Mouse (Mus musculus): Measurements from ENCODE around the gene Kank2.

Kank2 gene

DNA sequence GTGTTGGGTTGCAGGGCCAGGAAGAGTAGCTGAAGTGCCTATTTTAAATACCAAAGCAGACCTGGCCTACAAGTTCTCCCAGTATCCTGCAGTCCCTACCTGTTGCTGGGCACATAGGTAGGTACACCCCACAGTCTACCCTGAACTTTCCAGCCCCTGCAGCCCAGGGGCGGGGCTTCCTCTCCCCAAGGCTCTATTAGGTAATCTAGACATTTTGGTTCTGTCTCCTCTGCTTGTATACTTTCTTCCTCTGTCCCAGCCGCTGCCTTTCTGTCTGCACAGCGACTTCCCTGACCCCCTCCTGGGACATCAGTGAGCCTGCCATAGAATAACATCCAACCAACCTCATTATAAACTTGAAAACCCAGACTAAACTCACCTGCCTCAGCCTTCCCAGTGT, 48.2 kb downstream of the Kank2 start:
- DNase-seq (ENCODE audit: low spot score in 2 of 2) = no peak

DNA sequence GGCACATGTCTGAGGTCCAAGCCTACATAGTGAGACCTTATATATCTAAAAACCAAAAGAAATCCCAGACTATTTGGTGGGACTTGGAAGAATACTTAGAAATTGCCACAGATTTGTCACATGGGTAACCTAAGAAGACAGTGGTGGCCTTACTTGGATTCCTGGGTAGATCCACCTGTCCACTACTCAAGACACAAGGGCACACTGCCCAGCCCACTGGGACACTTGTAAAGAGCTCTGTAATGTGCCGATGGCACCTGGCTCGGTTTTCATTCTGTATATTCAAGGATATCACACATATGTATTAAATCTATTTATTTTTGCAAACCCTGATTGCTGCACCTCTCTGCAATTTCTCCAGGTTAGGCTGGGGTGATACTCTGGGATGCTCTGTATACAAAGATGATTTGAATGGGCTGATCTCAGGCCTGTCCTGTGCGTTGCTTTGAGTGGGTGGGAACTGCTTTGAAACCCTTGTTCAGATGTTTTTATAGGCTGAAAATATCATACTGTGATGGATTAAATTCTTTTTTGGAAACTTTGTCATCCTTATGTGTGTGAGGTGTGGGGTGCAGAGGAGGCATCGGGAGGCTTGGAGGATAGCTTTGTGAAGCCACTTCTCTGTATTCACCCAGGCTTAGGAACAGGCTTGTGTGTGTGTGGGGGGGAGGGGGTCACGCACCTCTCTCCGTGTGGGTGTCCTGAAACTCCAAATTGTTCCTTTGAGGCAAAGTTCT, 49.0 kb downstream of the Kank2 start:
- DNase-seq (ENCODE audit: low spot score in 2 of 2) = no peak

DNA sequence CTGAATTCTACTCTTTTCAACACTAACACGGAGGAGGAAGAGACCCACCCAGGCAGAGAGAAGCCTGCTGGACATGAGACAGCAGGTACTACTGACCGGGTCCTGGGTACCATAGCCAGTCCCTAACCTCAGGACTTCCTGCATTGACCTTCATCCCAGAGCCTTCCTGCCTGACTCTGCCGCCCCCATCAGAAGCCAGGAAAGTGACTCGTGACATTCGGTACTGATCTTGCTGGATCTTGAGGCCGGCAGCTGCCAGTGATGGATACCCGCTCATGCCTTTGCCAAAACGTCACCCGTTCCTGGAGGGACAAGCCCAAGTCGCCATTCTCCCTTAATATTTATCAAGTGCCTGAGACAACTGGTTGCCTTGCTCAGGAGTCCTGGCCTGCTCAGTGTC, 50.1 kb downstream of the Kank2 start:
- no peak for DNase-seq (ENCODE audit: low spot score in 2 of 2)

DNA sequence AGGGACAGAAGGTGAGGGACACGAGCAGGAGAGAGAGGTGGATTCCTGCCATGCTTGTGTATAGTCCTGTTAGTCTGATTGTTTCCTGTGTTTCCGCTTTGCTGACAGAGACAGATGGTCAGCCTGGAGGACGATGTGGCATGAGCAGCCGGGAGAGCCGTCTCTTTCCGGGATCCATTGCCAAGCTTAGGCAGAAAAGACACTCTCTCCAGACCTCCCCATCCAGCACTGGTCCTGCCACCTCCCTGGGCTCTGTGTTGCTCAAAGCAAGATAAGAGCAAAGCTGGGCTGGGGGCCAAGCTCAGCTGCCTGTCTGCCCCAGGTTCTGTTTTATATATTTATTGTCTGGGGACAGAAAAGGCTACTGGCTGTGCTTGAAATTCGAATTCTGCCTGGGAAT, 50.5 kb downstream of the Kank2 start:
- peak; percentile 65 to 67 for DNase-seq (ENCODE audit: low spot score in 2 of 2)

DNA sequence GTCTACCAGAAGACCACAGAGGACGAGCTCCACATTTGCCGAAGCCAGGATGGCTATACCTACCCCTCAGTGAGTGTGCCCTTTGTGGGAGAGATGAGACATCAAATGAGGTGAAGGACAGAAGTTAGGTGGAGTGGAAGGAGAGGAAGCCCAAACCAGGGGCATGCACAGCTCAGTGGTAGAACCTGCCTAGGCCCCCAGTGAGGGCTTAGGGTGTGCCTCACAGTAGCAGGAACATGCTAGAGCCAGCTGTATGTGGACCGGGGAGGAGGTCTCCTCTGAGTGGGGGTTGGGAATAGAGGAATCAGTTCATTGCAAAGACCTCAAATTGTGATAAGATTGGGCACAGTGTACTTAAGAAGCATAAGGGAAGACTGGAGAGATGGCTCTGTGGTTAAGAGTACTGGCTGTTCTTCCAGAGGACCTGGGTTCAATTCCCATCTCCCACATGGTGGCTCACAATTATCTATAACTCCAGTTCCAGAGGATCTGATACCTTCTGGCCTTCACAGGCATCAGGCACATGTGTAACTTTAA, 51.2 kb downstream of the Kank2 start:
- DNase-seq (ENCODE audit: low spot score in 2 of 2) = no peak

DNA sequence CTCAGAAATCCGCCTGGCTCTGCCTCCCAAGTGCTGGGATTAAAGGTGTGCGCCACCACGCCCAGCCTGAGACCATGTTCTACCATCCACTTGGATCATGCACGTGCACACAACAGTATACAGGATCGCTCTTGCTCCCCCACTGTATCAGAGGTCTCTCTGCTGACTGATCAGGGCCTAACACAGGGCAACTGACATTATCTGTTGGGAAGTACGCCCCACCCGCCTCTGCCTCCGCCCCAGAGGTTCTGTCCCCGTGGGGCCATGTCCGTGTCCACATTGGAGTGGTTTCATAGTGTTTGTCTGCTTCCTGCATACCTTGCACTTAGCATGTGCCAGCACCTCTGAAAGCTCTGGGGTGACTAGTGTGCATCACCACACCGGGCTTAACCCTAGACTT, 57.0 kb downstream of the Kank2 start:
- no peak for DNase-seq (ENCODE audit: low spot score in 2 of 2)

DNA sequence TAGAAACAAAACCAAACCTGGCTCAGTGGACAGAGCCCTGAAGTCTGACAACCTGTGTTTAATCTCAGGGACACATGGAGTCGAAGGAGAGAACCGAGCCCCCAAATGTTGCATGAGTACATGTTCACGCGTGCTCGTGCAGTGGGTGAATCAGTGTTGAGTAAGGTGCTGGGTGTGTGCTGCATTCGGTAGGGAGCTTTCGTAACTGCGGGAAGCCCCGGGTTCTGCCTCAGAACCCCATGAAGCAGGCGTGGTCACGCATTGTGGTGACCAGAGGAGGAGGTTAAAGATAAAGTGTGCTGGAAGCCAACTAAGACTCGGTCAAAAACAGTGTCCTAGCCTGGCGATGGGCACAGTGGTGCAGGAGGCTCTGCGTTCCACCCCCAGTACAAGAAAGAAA, 58.1 kb downstream of the Kank2 start:
- DNase-seq (ENCODE audit: low spot score in 2 of 2) = no peak

DNA sequence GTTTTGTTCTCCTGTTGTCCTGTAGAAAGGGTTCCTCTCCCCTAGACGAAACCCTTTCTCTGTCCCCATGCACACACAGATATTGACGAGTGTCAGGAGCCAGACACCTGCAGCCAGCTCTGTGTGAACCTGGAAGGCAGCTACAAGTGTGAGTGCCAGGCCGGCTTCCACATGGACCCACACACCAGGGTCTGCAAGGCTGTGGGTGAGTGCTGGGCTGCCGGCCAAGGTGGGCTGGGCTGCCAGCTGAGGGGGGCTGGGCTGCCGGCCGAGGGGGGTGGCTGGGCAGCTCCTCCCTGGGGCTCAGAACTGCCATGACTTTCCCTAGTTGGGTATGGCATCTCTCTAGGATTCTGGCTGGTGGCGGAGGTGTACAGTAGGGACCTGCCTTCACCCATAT, 59.8 kb downstream of the Kank2 start:
- DNase-seq (ENCODE audit: low spot score in 2 of 2) = no peak

DNA sequence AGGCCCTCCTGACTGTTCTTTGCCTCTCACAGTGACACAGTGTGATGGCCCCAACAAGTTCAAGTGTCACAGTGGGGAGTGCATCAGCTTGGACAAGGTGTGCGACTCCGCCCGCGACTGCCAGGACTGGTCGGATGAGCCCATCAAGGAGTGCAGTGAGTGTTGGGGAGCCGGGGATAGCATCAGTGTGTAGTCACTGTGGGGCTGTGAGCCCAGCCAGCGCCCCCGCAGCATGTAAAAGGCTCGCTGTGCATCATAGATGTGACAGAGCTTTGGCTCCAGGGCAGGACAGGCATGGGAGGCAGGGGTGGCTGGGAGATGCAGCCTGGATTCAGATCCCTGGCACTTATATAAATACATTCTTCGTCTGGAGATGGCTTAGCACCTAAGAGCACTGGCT, 61.4 kb downstream of the Kank2 start:
- DNase-seq (ENCODE audit: low spot score in 2 of 2) = no peak

DNA sequence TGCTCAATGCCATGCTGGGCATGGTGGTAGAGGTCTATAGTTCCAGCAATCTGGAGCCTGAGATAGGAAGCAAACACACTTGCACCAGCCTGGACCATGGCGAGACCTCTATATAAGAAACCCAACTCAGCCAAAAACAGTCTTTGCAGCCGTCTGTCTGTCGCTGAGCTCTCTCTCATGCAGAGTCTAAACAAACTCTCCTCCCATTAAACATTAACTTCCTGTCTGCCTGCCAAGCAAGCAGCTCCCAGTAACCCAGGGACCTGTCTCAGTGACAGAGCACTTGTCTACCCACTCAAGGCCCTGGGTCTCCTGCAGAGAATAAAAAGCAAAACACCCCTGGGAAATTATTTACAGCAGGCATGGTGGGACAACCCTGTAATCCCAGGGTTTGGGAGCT, 62.0 kb downstream of the Kank2 start:
- DNase-seq (ENCODE audit: low spot score in 2 of 2) = no peak

DNA sequence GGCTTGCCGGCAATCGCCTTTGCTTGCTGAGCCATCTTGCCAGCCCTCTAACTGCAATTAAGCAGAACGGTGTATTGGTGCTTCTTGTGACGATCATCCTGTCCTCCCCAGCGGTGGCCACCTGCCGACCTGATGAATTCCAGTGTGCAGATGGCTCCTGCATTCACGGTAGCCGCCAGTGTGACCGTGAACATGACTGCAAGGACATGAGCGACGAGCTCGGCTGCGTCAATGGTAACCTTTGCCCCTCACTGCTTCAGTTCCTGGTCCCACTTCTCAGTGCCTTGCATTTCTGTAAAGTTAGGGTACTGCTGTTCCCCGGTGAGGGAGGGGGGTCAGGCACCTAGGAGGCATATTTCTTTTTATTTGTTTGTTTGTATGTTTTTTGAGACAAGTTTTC, 63.4 kb downstream of the Kank2 start:
- no peak for DNase-seq (ENCODE audit: low spot score in 2 of 2)

DNA sequence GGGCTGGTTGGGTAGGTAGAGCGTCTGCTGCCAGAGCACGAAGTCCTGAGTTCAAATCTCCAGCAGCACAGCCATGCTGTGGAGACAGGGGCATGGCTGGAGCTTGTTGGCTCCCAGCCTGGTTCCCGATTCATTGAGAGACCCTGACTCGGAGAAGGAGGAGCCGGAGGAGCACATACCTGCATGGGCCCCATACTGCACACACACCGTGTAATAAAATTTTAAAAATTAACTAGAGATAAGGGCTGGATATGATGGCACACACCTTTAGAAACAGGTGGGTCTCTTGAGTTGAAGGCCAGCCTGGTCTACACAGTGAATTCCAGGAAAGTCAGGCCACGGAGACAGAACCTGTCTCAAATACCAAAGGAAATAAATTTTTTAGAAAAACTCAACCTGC, 64.6 kb downstream of the Kank2 start:
- no peak for DNase-seq (ENCODE audit: low spot score in 2 of 2)

DNA sequence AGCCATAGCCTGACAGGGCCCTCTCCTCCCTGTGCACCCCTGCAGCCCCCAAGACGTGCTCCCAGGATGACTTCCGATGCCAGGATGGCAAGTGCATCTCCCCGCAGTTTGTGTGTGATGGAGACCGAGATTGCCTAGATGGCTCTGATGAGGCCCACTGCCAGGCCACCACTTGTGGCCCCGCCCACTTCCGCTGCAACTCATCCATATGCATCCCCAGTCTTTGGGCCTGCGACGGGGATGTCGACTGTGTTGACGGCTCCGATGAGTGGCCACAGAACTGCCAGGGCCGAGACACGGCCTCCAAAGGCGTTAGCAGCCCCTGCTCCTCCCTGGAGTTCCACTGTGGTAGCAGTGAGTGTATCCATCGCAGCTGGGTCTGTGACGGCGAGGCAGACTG, 65.1 kb downstream of the Kank2 start:
- DNase-seq (ENCODE audit: low spot score in 2 of 2) = no peak

DNA sequence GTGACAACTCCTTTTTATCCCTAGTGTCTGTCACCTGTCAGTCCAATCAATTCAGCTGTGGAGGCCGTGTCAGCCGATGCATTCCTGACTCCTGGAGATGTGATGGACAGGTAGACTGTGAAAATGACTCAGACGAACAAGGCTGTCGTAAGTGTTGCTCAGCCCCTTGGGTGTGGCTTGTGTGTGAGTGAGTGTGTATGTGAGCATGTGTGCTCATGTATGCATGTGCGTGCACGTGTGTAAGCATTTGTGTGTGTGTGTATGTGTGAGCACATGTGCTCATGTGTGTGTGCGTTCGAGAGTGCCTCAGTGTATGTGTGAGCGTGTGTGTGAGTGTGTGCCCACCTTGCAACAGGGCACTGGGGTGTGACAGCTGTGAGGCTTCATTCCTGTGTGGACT, 66.3 kb downstream of the Kank2 start:
- no peak for DNase-seq (ENCODE audit: low spot score in 2 of 2)

DNA sequence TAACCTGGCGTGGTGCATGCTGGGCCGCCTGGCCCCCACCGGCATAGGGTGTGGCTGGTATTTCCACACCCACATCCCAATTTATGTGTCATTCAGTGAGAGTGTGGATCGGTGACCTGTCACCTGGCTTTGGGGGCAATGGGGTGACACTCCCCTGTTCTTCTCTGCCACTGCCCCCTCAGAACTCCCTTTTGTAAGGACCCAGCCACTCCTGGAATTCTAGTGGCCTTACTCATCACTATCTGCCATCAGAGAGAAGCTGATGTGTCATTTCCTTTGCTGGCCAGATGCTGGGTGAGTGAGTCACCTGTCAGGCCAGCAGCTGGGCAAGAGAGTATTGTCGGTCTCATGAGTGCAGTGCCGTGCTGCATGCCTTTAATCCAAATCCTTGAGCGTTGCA, 69.3 kb downstream of the Kank2 start:
- no peak for DNase-seq (ENCODE audit: low spot score in 2 of 2)

DNA sequence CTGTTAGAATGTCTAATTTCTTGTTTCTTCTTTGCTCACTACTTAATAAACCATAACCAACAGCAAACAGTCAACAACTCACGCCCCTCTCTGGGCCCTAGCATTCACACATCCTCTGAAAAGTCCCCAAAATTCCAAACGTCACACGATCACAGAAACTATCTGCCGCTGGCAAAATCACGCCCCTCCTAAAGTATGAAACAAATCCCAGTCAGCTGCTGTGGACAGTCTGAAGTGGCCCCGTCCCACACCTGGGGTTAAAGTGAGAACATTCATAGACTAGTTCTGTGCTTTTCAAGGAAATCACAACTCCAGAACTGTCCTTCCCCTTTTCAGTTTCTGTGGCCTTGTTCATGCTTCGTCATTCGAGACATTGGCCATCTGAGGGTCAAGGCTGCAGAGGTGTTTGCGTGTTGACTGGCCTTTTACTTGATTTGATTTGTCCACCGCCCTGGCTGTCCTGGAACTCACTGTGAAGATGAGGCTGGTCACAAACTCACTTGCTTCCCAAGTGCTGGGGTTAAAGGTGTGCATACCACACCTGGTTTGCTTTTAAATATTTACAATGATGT, 70.2 kb downstream of the Kank2 start:
- no peak for DNase-seq (ENCODE audit: low spot score in 2 of 2)

DNA sequence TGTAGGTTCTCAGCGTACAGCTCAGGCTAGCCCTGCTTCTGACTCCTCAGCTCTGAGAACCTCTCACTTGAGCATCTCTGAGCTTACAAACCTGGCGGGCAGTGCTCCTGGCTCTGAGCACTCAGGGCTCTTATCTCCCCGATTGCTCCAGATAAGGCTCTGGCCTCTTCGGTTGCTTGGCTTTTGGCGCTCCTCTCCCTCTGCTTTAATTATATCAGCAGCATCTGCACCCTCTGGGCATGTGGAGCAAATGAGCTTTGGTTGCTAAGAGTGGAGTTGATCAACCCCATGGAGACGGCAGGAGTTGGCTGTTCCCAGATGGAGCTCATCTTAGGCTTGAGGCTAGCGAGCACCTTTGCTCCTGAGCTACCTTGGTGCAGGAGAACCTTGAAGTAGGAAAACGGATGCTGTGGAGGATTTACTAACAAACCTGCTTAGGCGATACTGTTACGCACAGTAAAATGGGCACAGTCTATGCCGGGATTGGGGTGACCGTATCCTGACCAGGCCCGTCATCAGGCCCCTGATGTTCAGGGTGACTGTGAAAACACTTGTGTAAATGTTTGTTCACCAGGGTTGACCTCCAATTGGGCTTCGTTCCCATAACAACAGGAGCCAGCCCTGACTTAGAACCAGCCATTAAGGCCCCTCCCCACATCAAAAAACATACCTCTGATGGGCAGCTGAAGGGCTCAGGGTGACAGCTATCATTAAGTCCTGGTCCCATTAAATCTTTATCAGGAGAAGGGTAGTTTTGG, 72.1 kb downstream of the Kank2 start:
- DNase-seq (ENCODE audit: low spot score in 2 of 2) = no peak

DNA sequence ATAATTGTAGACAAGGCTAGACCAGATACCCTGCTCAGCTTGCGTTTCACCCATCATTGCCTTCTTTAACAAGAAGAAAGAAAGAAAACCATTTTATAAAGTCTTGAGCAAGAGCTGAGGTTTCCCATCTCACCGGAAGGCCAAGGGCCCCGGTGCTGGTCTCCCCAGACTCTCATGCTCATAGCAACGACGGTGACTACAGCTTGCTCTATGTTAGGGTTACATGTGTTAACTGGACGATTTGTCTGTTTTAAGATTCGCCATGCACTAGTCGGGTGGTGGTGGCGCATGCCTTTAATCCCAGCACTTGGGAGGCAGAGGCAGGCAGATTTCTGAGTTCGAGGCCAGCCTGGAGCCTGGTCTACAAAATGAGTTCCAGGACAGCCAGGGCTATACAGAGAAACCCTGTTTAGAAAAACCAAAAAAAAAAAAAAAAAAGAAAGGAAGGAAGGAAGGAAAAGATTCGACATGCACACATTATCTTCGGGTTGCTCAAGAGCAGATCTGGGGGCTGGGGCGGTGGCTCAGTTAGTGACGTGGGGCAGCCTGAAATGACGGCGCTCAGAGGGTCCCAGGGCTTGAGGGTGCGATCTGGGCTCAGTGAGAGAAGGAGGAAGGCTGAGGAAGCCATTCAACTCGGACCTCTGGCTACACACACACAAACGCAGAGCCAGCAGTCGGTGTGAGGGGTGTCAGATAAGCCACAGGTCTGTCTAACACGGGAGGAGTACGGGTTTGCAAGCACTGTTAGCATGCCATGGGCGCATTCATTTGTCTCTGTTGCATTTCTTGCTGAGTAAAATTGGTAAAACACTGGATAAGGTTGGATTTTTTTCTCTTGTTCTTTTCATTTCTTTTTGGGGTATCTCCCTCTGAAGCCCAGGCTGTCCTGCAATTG, 73.1 kb downstream of the Kank2 start:
- DNase-seq (ENCODE audit: low spot score in 2 of 2) = no peak

DNA sequence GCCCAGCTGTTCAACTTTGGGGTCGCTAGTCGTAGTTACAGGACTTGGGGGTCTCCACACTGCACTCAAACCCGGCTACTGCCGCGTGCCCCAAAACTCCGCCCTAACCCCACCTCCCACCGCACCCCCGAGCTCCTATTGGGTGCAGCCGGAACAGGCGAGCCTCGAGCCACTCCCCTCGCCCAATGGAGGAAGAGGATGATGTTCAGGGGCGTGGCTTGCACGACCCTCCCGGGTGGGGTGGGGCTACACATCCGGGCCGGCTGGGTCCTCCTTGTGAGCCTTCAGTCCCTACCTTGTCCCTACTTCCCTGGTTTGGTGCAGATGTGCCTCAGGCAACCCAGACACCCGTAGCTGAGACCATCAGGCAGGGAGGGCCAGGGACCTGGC, 74.4 kb downstream of the Kank2 start:
- peak; percentile 88 to 89 for DNase-seq (ENCODE audit: low spot score in 2 of 2)

DNA sequence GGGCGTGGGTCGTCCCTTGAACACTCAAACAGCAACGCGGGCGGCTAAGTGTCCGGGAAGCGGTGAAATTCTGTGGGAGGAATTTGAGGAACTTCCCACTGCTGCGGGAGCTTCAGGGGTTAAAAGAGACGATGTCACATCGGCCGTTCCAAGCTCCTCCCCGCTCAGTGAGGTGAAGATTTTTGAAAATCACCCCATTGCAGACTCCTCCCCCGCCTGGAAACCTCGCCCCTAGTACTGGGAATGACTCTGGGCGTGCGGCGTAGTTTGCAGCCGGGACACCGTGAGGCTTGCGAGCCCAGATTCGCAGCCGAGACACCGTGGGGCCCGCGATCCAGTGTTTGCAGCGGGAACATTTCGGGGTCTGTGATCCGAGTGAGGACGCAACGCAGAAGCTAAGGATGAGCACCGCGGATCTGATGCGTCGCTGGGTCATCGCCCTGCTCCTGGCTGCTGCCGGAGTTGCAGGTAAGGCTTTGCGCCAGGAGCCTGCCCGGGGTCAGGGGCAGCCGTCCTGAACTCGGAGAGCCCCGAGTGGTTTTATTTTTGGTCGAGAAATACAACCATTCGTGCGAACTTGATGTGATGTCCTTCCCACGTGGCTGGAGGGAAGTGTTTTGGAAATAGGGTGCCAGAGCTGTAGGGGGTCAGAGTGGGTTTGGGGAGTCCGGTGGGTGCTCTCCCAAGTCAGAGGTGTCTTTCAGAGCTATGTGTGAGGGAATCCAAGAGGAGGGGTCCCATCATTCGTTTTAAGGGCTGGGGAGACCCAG, 75.0 kb downstream of the Kank2 start, which contains the start of gene Ldlr:
Ldlr (plus strand) TSS at position 107 of the 770 bp plus-strand sequence.
- DNase-seq (ENCODE audit: low spot score in 2 of 2) = peak; percentile 82 to 83

DNA sequence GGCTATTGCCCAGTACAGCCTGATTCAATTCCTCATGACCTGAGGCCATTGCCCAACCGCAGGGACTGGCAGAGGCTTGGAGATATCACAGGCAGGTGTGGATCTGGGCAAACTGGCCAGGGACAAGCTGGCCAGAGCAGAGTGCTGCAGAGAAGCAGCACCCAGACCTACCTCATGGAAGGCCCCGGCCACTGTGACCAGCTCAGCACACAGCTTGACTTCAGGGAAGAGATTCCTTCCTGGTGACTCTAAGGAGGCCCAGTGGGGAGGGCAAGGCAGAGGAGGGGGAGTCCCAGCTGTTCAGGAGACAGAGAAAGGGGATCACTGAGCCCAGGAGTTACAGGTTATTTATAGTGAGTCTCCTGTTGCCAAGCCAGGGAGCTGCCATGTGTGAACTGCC, 77.5 kb downstream of the Kank2 start:
- peak; percentile 28 to 29 for DNase-seq (ENCODE audit: low spot score in 2 of 2)

Data from heart, adult 9 months (tissue).